Mouse (Mus musculus): ENCODE data around the gene Iqce.

The Iqce gene

DNA sequence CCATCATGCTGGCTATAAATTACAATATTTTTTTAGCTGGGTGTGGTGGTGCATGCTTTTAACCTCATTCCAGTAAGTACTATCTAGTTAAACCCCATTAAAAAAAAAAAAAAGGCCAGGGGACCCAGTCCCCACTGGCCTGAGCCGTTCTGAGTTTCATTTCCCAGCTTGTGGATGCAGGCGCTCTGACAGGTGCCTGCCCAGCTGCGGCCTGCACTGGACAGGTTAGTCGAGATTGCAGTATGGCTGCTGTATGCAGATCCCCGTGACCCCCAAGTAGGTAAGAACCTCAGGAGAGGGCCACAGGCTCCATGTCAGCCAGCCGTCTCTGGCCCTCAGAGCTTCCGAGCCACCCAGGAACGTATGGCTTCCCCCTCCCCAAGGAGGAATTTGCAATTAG, 40.8 kb downstream of the Iqce start:
- DNase-seq, result no peak

DNA sequence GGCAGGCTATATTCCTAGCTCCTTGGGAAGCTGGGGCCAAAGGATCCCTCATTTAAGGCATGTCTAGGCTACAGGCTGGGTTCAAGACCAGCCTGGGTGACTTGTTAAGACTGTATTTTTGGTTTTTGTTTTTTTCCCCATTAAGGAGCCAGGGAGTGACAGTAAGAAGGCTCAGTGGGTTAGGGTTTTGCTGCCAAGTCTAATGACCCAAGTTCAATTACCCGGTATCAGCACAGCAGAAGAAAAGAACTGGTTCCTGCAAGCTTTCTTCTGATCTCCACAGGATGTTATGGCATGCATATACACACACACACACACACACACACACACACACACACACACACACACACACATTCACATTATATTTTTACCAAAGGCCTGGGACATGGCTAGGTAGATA, 41.8 kb downstream of the Iqce start:
- DNase-seq, result no peak

DNA sequence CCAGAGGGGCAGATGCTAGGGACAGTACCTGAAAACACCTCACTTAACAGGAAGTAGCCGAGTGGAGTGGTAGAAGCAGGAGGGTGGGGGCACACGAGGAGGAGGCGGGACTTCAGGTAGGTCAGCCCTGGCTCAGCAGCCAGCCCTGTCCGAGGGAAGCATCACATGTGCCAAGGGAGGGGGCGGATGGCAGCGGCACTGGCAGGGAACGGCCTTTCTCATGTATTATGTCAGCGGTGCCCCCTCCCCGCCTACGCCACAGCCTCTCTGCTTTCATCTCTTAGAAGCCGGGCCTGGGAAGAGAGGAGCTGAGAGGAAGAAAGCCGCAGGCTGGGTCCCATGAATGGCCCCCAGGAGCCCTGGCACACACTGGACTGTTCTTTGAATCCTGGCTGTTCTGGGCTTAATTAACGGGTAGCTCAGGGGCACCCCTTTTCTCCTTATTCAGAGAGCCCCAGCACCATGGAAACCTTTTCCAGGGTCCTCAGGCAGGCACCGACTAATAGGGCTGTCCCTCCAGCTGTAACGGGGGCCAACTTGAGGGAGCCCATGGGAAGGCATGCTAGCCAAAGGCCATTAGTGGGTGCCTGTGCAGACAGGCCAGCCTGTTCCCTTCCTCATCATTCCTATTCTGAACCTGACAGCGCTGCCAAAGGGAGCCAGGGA, 42.4 kb downstream of the Iqce start:
- no peak for DNase-seq

DNA sequence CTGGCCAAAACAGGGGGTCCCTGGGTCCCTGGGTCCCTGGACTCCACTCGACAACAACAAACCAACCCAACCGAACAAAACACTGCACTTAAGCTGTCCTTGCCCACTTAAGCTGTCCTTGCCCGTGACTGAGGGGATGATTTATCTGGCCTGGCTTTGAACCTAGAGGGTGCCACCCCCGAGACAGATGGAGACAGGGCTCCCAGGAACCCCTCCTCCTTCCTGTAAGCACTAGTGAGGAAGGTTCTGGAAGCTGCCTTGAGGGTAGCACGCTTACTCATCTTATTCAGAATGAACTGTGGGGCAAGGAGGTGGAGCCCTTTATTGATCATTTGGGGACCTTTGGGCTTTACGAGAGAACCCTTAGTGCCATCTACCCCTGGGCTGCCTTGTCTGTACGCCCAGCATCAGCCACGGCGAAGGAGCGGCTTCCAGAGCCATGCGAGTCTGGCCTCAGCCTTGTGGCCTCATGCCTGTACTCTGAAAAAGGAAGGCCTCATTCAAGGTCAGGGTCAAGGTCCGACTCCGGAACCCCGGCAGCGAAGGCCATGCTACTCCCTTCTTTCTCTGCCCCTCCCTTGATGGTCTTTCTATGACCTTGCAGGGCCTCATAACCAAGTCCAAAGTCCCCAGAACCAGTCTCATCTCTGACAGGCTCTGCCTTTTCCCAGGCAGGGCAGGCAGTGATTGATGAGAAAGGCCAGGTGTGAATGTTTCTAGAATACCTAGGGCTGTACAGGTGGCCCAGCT, 47.9 kb downstream of the Iqce start:
- no peak for DNase-seq

GRCm38 (mm10) chr5:140652587-140652986, 49.6 kb downstream of the Iqce start:
- DNase-seq, result no peak

DNA sequence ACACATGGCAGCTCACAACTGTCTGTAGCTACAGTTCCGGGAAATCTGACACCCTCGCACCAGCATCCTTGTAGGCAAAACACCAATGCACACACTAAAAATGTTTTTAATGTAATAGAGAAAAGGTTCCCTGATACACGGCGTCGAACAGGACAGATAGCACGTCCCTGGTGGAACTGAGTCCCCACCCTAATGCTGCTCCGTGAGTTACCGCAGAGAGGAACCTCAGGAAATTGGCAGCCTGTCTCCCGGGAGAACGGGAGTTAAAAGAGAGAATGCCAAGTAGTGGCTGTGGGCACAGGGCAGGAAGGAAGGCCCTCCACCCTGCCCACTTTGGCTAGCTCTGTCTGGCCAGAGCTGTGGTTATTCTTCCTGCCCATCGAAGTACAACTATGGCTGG, 50.9 kb downstream of the Iqce start:
- DNase-seq, result no peak

GRCm38 (mm10) chr5:140649881-140650414, 52.2 kb downstream of the Iqce start:
- DNase-seq, result peak; percentile 21

GRCm38 (mm10) chr5:140649101-140649667, 53.0 kb downstream of the Iqce start:
- DNase-seq, result peak; percentile 97

GRCm38 (mm10) chr5:140648519-140649100, 53.6 kb downstream of the Iqce start, which contains the start of gene Ttyh3:
Gene Ttyh3, minus strand, starts transcription at chr5:140649031.
- no peak for DNase-seq

GRCm38 (mm10) chr5:140647821-140648518, 54.2 kb downstream of the Iqce start:
- DNase-seq, result peak; percentile 58

DNA sequence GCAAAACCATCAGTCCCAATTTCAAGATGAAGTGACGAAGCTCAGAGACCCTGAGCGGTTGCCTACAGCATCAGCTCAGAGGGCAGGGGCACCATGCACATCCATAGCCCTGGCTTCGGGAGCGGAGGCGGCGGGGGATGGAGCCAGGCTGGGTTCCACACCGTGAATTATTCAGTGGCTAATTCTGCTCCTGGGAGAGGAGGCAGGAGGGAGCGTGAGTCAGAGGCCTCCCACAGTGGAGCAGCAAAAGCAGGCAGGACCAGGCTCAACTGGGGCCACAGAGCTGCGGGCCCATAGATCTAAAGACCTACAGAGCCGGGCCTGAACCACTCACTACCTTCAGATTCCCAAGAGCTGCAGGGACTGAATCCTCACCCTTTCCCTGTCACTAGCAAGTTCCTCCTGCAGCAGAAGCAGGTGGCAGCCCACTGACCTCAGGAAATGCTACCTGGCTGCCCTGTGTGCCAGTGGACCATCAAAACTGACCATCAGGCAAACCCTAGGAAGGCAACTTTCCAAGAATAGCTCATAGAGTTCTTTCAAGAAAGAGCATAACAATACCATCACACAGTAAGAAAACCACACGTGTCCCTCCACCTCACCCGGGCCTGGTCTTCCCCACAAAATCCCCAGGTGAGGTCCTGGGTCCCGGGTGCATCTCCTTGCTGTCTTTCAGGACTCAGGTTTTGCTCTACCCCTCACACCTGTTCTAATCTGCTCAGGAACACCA, 55.0 kb downstream of the Iqce start:
- peak; percentile 35 for DNase-seq

DNA sequence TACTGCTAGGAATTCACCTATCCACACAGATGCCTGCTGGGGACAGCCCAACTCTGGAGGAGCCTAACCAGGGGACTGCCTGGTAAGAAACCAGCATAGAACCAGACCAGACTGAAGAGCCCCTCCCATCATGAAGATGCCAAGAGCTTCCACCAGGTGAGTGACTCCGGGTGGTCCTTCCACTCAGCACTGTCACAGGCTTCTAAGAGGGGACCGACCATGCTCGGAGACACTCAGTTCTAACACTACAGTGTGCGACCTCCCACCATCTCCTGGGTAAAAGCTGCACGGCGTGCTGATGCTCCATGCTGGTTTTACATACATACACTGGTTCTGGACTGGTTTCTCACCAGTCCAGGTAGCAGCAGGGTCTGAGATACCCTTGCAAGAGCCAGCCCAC, 56.0 kb downstream of the Iqce start:
- DNase-seq, result no peak

GRCm38 (mm10) chr5:140645454-140645853, 56.7 kb downstream of the Iqce start:
- no peak for DNase-seq

DNA sequence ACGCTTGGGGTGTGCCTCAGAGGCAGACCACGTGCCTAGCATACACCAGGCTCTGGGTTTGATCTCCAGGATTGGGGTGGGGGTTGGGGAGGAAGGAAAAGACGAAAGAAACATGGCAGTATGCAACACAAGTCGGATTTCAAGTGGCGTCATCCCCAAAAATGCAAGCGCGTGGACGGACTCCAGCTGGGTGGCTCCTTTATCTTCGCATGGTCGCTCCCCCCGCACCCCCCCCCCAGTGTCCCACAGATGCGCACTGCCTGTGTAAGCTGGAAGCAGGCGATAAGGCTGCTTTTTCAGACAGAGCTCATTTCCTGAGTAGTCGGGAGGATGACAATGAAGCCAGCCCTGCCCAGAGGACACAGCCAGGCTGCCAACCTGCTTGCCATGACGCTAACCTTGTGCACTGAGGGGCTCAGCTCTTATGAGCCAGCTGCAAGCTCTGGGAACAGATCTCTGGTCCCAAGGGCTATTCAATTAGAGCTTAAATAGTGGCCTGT, 57.4 kb downstream of the Iqce start:
- DNase-seq, result no peak

DNA sequence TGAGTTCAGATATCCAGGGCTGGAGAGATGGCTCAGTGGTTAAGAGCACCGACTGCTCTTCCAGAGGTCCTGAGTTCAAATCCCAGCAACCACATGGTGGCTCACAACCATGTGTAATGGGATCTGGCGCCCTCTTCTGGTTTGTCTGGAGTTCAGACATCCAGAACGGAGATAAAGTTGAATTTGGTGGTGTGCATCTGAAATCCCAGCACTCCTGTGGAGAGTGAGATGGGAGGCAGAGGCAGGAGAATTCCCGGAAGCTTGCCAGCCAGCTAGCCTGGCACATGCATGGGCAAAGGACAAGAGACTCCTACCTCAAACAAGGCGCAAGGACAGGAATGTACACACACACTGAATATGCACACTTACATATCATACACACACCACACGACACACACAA, 57.9 kb downstream of the Iqce start:
- DNase-seq, result no peak

DNA sequence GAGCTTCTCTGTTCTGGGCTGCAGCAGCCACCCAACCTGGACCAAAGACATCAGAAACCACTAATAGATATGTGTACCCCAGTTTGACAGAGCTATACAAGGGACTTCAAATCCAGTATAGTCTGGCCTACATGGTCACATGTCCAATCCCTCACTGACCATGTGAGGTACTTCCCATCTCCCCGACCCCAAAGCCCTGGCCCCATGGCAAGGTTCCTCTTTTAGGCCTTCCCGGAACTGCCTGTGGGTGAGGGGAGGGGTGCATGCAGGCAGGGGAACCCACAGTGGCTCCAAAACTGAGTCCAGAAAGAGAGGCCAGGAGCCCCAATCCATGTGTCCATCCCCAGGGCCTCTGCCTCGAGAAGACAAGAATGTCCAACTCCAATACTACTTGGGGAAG, 60.1 kb downstream of the Iqce start:
- DNase-seq, result no peak

DNA sequence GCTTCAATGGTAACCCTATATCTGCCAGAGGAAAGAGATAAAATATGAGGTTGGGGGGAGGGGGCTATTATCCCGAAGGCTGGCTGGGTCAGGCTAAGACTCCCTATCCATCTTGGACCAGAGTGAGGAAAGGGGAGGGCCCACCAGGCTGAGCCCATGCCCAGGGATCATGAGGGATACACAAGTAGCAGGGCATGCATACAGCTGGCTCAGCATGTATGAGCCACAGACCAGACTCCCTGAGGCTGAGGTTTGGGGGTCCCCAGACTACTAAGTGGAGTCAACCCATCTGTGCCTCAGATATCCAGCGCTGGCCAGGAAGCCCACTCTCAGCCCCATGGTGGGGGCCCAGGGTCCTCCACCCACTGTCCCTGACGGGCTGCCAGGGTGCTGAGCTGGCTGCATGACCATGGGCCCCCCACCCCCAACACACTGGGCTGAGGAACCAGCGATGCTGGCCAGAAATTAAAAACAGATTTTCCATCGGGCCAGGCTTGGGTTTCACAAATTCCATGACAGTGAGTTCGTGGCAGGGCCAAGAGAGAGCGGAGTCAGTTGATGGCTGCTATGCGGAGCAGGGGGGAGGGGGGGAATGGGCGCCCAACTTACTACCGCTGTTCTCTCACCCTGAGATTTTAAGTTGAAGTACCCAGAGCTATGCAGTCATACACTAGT, 60.8 kb downstream of the Iqce start:
- DNase-seq, result no peak

GRCm38 (mm10) chr5:140640812-140641211, 61.4 kb downstream of the Iqce start:
- DNase-seq, result no peak

DNA sequence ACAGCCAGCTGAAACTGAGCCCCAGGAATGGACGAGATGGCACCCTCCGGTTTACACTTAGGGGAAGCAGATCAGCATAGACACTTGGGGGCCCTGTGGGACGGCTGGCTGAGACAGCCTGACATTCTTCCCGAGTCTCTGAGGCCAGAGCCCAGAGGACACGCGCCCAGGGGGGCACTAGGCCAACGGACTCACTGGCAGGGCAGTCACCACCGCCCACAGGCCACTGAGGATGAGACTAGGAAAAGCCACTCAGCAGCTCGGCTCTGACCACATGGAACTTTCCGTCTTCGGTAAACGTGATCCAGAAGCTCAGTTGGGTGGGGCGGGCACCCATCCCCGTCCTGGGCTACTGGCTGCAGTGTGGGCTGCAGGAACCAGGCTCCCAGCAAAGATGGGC, 62.3 kb downstream of the Iqce start:
- peak; percentile 22 for DNase-seq

DNA sequence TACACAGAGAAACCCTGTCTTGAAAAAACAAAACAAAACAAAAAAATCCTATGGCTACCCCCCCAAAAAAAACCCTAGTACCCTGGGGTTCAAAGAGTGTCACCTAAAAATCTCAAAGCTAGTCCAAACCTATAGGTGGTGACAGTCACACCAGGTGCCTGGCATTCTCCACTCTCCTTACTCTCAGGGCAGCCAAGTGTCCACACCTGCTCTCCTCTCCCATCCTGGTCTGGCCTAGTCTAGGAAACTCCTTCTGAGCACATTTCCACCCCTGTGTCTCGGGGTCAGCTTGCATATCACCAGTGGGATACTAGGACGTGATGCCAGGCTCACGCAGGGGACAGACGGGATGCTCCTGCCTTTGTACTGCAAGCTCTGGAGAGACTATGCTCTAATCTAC, 62.9 kb downstream of the Iqce start:
- no peak for DNase-seq

GRCm38 (mm10) chr5:140638484-140638883, 63.7 kb downstream of the Iqce start:
- no peak for DNase-seq

Measured in cerebellum, adult 11 months (tissue).